Mouse (Mus musculus) splenic B cell, adult 2 months (primary cell): ENCODE data around the gene Gnao1.

Source experiments
- DNase-seq: peaks from one replicate; pipeline ENCODE4 v3.0.0-alpha.2; 2011; ENCODE audit warnings: low read depth, low spot score
- H3K27me3 ChIP-seq: 2 replicates; pipeline ENCODE4 v1.6.1; 2012; ENCODE audit warnings: mild to moderate bottlenecking, low read length, moderate library complexity, mixed read lengths; ENCODE audit not compliant: control insufficient read depth, poor library complexity, insufficient read depth, severe bottlenecking
- H3K36me3 ChIP-seq: 2 replicates; pipeline ENCODE4 v1.6.1; 2012; ENCODE audit warnings: mild to moderate bottlenecking, low read length, moderate library complexity, mixed read lengths; ENCODE audit not compliant: control insufficient read depth, poor library complexity, insufficient read depth, severe bottlenecking

Gene Gnao1

GRCm38 (mm10) chr8:93809686-93810027, at the start of gene Gnao1:
TSS of gene Gnao1 (plus strand) at chr8:93809966.
- Histone ChIP-seq H3K36me3 (no peaks in the 10 kb centered on the region), H3K27me3 (no peaks in the 10 kb centered on the region)
- DNase-seq: no peak

DNA sequence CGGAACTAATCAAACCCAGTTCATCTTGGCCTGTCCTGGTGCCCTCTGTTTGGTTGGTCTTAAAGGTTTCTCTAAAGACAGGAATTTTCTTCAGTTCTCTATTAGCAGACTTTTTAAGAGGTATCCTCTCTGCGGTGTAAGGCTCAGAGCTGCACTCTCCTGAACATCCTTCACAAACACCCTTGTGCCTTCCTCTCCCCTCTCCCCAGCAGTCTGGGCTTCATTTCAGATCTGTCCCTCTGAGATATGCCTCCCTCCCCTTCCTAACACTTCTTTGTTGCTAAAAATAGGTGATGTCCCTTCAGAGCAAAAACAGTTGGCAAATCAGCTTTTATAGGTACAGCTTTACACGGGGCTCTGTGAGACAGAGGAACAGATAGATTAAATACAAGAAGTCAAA, 32.2 kb upstream of the Gnao1 start:
- Histone ChIP-seq H3K36me3 (no peaks in the 10 kb centered on the region), H3K27me3 (no peaks in the 10 kb centered on the region)
- no peak for DNase-seq

DNA sequence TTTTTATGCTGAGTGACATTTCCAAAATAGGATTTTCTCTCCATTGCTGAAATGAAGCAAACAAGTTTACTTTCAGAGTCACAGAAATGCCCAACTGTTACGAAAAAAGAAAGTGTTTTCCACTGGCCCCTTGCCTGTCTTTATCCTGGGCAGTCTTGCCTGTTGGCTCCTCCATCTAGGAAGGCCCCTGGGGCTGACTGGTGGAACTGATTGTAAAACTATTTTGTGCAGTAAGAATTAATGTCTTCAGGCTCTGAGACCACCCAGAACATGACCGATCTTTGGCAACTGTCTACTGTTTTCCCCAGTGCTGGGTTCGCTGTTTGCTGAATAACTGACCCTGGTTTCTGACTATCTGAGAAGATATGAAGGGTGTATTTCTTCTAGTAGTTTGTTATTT, 540 bp upstream of the Gnao1 start:
- no peaks in the 10 kb centered on the region for H3K27me3 ChIP-seq
- H3K36me3 ChIP-seq: no peaks in the 10 kb centered on the region
- DNase-seq: no peak

- peak; percentile 8 for DNase-seq
These were observed 477 bp downstream of the Gnao1 start for GRCm38 (mm10) chr8:93810028-93810858.

DNA sequence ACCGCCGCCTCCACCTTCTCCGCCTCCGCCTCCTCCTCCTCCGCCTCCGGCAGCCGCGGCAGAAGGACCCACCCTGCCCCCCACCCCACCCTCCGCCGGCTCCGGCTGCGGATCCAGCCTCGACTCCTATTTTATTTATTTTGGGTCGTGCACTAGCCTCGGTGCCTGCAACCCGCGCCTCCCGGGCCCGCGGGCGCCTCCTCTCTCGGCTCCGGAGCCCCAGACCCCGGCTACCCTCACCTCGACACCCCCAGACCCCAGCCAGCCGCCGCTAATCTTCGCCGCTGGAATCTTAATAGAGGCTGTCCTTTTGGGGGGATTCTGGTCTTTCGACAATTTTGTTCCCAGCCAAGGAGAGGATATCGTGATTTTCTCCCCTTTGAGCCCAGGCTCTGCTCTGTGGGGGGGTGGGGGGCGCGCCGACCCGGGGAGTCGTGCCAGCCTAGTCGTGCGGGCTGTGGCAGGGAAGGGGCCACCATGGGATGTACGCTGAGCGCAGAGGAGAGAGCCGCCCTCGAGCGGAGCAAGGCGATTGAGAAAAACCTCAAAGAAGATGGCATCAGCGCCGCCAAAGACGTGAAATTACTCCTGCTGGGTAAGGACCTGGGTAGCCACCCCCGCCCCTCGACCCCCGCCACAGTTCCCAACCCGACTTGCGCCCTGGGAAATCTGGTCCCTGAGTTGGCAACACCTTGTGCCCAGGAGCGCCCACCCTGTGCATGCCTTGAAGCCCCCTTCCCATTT, 1.3 kb downstream of the Gnao1 start:
- H3K36me3 ChIP-seq: no peaks in the 10 kb centered on the region
- no peak for DNase-seq
- H3K27me3 ChIP-seq: no peaks in the 10 kb centered on the region

More at GRCm38 (mm10) chr8:93810028-93810858, 477 bp downstream of the Gnao1 start:
- Histone ChIP-seq H3K36me3 (no peaks in the 10 kb centered on the region), H3K27me3 (no peaks in the 10 kb centered on the region)

DNA sequence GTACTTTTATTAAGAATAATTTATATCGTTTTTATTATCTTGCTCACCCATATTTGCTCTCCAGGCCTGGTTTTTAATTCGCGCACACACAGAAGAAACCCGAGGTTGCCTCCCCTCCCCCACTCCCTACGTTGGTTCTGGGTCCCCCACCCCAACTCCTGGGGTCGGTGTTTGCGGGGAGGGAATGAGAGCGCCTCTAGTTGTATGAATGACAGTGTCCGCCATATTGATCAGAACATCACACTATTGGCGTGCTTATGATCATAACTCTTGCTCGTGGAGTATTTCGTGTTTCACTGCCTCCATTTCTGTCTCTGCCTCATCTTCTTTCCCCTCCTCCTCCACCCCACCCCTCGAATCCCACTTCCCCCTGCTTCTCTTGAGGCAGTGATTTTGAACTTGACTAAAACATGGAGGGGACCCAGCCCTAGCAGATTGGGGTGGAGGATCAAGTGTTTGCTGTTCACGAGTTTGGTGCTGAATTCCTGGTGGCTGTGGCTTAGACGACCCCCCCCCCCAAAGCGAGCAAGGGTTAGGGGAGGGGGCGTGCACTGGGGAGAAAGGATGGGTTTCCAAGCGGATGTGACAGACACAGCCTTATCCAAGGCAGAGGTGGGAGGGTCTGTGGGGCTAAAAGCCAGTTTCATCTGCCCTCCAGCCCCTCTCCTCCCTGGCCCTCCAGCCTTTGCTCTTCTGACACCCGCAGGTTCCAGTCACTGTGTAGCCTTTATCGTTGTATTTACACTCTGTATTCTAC, 2.1 kb downstream of the Gnao1 start:
- H3K36me3 ChIP-seq: no peaks in the 10 kb centered on the region
- H3K27me3 ChIP-seq: no peaks in the 10 kb centered on the region
- no peak for DNase-seq

- no peaks in the 10 kb centered on the region for H3K36me3 ChIP-seq
- no peak for DNase-seq
- H3K27me3 ChIP-seq: no peaks in the 10 kb centered on the region
These were observed 3.0 kb downstream of the Gnao1 start for GRCm38 (mm10) chr8:93812566-93813404.

- no peak for DNase-seq
- no peaks in the 10 kb centered on the region for H3K36me3 ChIP-seq
- H3K27me3 ChIP-seq: no peaks in the 10 kb centered on the region
These were observed 3.6 kb downstream of the Gnao1 start for GRCm38 (mm10) chr8:93813405-93813761.

DNA sequence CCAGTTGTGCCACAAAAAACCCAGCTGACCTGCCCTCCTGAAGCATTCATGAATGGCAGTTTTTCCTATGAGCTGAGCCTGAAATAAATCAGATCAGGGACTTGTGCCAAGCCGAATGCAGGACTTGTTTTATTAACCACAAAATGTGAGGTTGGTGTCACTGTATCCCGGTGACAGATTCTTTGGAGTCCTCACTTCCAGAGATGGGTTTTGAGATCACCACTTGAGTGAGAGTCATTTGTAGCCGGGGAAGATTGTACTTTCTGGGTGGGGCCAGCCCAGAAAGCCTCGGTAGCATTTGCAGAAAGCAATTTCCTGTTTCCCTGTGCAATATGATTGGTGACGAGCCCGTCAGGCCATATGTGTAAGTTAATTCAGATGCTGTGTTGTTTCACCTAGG, 4.5 kb downstream of the Gnao1 start:
- DNase-seq: no peak
- no peaks in the 10 kb centered on the region for H3K36me3 ChIP-seq
- no peaks in the 10 kb centered on the region for H3K27me3 ChIP-seq

- Histone ChIP-seq H3K36me3 (no peaks in the 10 kb centered on the region), H3K27me3 (no peaks in the 10 kb centered on the region)
- DNase-seq: no peak
These were observed 6.5 kb downstream of the Gnao1 start for GRCm38 (mm10) chr8:93816226-93816625.

- no peak for DNase-seq
- Histone ChIP-seq H3K36me3 (no peaks in the 10 kb centered on the region), H3K27me3 (no peaks in the 10 kb centered on the region)
These were observed 7.6 kb downstream of the Gnao1 start for GRCm38 (mm10) chr8:93817366-93817765.

GRCm38 (mm10) chr8:93819929-93820328, 10.2 kb downstream of the Gnao1 start:
- H3K36me3 ChIP-seq: no peaks in the 10 kb centered on the region
- no peak for DNase-seq
- no peaks in the 10 kb centered on the region for H3K27me3 ChIP-seq

- Histone ChIP-seq H3K36me3 (no peaks in the 10 kb centered on the region), H3K27me3 (no peaks in the 10 kb centered on the region)
- no peak for DNase-seq
These were observed 11.6 kb downstream of the Gnao1 start for GRCm38 (mm10) chr8:93821327-93821726.

DNA sequence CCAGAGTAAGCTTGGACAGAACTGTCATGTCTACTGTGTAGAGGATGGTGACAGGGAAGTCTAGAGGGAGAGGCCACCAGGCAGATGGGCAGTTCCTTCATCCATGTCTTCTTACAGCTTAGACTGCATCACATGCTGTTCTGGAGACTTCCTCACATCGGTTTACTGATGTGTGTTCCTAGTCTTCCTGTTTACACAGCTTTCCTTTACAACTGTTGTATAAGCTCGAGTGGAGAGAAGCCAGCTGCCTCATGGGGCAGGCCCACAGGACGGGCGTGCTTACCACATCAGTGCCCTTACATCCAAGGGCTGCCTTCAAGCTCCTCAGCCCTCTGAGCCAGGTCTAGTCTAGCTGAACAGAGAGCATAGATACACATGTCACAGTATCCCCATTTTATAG, 15.6 kb downstream of the Gnao1 start:
- H3K27me3 ChIP-seq: no peaks in the 10 kb centered on the region
- no peaks in the 10 kb centered on the region for H3K36me3 ChIP-seq
- no peak for DNase-seq
